Mouse (Mus musculus) cerebellum, adult 2 months (tissue): Measurements from ENCODE around the gene Tyrobp.

Experiments used
- CTCF ChIP-seq: fragments of 200-500 bp; IDR thresholded peaks from 2 replicates; pipeline ENCODE4 v1.5.1; 2011; ENCODE audit warnings: low read depth, mild to moderate bottlenecking, control low read depth, low read length, moderate library complexity, borderline replicate concordance; ENCODE audit not compliant: insufficient read depth
- POLR2A ChIP-seq: fragments of 200-500 bp; IDR thresholded peaks from 2 replicates; pipeline ENCODE4 v1.6.1; 2011; ENCODE audit warnings: low read length, control low read depth, borderline replicate concordance; ENCODE audit not compliant: insufficient read depth

DNA sequence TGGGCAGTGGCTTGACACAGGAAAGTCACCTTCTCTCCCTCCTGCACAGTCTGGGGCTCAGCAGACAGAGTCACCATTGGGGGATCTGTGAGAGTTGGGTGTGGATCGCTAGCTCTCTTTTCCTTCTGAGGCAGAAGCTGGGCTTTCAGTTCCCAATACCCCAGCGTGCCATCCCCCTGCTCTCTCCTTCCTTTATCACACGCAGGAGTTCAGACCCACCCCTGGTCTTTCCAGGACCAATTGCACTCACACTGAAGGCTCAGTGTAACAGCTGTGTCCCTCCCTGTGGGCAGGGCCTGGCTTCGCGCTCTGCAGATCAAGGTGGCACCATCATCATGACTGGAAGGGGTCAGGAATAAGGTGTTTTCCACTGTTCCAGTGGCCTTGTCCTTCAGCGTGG, 40.7 kb downstream of the Tyrobp start:
- TF ChIP-seq CTCF, result no peak
- no peak for TF ChIP-seq POLR2A
